Mouse (Mus musculus) CH12.LX (cell line): ENCODE results near the gene Sphk1.

Source experiments
- CTCF ChIP-seq, 2 experiments: IDR thresholded peaks in 1 of 2; conservative IDR thresholded peaks in 1 of 2; 2 replicates each; pipeline ENCODE4 v1.5.1; 2011 to 2012; ENCODE audit warnings: low read depth in 2 of 2, low read length in 2 of 2, improper control_type of control experiment in 1 of 2, inconsistent platforms in 1 of 2, mild to moderate bottlenecking in 1 of 2, moderate library complexity in 1 of 2
- TCF12 ChIP-seq: IDR thresholded peaks from 2 replicates; pipeline ENCODE4 v1.6.1; 2014; ENCODE audit warnings: low read depth, mild to moderate bottlenecking, inconsistent platforms, low read length, improper control_type of control experiment

GRCm38 (mm10) chr11:116556308-116556707 is 25.6 kb downstream of the Sphk1 start:
- TF ChIP-seq CTCF (conservative IDR thresholded peaks at IDR 0.05 in 1 of 2, IDR thresholded peaks at IDR 0.05 in 1 of 2; ENCODE audit: low read depth in 2 of 2, low read length in 2 of 2) (no peak), TCF12 (no peak)
